ENCODE assay signal across 7 mouse cellular contexts in genomic region chr19:43615571-43616414, GRCm38 (mm10). TPM values are rescaled to one million over a fixed set of nuclear protein-coding genes. Genes with fewer than 3 reads are reported as not detected.
DNase-seq lines count a peak whose midpoint lies in the region; ATAC-seq and TF ChIP-seq lines count a peak whose summit lies in the region.

No protein-coding gene starts in this region.

- TF ChIP-seq POLR2A in CH12.LX (IDR thresholded peaks at IDR 0.05; ENCODE audit: low read depth, low read length) (no peak), ES-Bruce4 (IDR thresholded peaks at IDR 0.05; ENCODE audit: insufficient read depth, low read length) (no peak)

- TF ChIP-seq RAD21 in CH12.LX (IDR thresholded peaks at IDR 0.05; ENCODE audit: low read depth, low read length): no peak

- H3K36me3 ChIP-seq in CH12.LX (replicated peaks in 1 of 2; ENCODE audit: control insufficient read depth in 1 of 2, insufficient read depth in 1 of 2, low read length in 1 of 2): no peaks in the 10 kb centered on the region
- no peaks in the 10 kb centered on the region for H3K36me3 ChIP-seq in ES-Bruce4 (ENCODE audit: control insufficient read depth, insufficient read depth, low read length, poor library complexity, severe bottlenecking)
- H3K36me3 ChIP-seq in heart, embryonic 16.5 days (ENCODE audit: control insufficient read depth, insufficient read depth): no peaks in the 10 kb centered on the region
- H3K36me3 ChIP-seq in liver, postnatal 0 days (replicated peaks; ENCODE audit: insufficient read depth, low read length): no peaks in the 10 kb centered on the region

- H3K4me3 ChIP-seq in CH12.LX (replicated peaks in 1 of 3; ENCODE audit: low read depth in 2 of 3, low read length in 2 of 3, poor library complexity in 1 of 3): no peak overlapping the region
- peak overlapping the region; percentile 37; the same call in 1 of the 2 replicates for H3K4me3 ChIP-seq in ES-Bruce4 (ENCODE audit: low read depth, low read length)
- H3K4me3 ChIP-seq in heart, embryonic 16.5 days (ENCODE audit: low read length): peak overlapping the region; percentile 31
- H3K4me3 ChIP-seq in liver, postnatal 0 days (ENCODE audit: low read depth, low read length): no peak overlapping the region

- H3K4me2 ChIP-seq in CH12.LX (ENCODE audit: insufficient read depth, low read depth, poor library complexity, severe bottlenecking): peak overlapping the region; percentile 52
- H3K4me2 ChIP-seq in heart, embryonic 16.5 days (ENCODE audit: low read depth, low read length): peak overlapping the region; percentile 45
- 0 out of 2 replicates have a peak overlapping the region, but pooled peaks have one; percentile 41 for H3K4me2 ChIP-seq in liver, postnatal 0 days (ENCODE audit: low read depth, low read length)

- in situ Hi-C loops in CH12.LX (cut with MboI; ENCODE audit: low pct_ligation_motif_present, low pct_unique_long_range_greater_than_20kb, low sequenced_read_pairs): no loop called here

- H3K27ac ChIP-seq in CH12.LX (ENCODE audit: insufficient read depth, low read depth) (no peak overlapping the region), ES-Bruce4 (ENCODE audit: insufficient read depth, low read length) (no peak overlapping the region)
- no peak overlapping the region for H3K27ac ChIP-seq in heart, embryonic 16.5 days (ENCODE audit: low read length)
- H3K27ac ChIP-seq in liver, postnatal 0 days (ENCODE audit: low read depth): no peak overlapping the region

- H3K9ac ChIP-seq in CH12.LX (ENCODE audit: insufficient read depth, low read depth): no peak overlapping the region
- H3K9ac ChIP-seq in ES-Bruce4 (ENCODE audit: low read depth, poor library complexity, severe bottlenecking): no peak overlapping the region
- H3K9ac ChIP-seq in heart, embryonic 16.5 days (ENCODE audit: low read length): no peak overlapping the region
- H3K9ac ChIP-seq in liver, postnatal 0 days (replicated peaks): no peak overlapping the region

- H3K79me2 ChIP-seq in CH12.LX (replicated peaks; ENCODE audit: control insufficient read depth, extremely low read depth, insufficient read depth, poor library complexity, severe bottlenecking): no peaks in the 10 kb centered on the region

- dilution Hi-C loops in CH12.LX (cut with MboI; ENCODE audit: extremely low pct_ligation_motif_present, extremely low pct_unique_long_range_greater_than_20kb, low sequenced_read_pairs): no loop called here

- TF ChIP-seq CTCF in CH12.LX (conservative IDR thresholded peaks at IDR 0.05 in 1 of 2, IDR thresholded peaks at IDR 0.05 in 1 of 2; ENCODE audit: low read depth in 2 of 2, low read length in 2 of 2) (no peak), ES-Bruce4 (IDR thresholded peaks at IDR 0.05; ENCODE audit: low read depth, low read length) (no peak)
- no peak for TF ChIP-seq CTCF in liver, postnatal 0 days (IDR thresholded peaks at IDR 0.05; ENCODE audit: low read depth)

- H3K4me1 ChIP-seq in CH12.LX (ENCODE audit: control insufficient read depth in 1 of 2, insufficient read depth in 2 of 2) (peaks cover 0 to 9% of the 10 kb centered on the region in 2 experiments; a peak in 2 of 4 replicates), ES-Bruce4 (ENCODE audit: control insufficient read depth, insufficient read depth, low read length) (no peaks in the 10 kb centered on the region)
- peaks cover 17% of the 10 kb centered on the region for H3K4me1 ChIP-seq in heart, embryonic 16.5 days (ENCODE audit: control insufficient read depth, insufficient read depth, low read length)
- no peaks in the 10 kb centered on the region; the same call in 1 of the 2 replicates for H3K4me1 ChIP-seq in liver, postnatal 0 days (ENCODE audit: insufficient read depth)

- H3K9me3 ChIP-seq in CH12.LX (replicated peaks; ENCODE audit: low read length): peaks cover 15% of the 10 kb centered on the region
- no peaks in the 10 kb centered on the region for H3K9me3 ChIP-seq in ES-Bruce4 (replicated peaks; ENCODE audit: control insufficient read depth, insufficient read depth, low read length, poor library complexity, severe bottlenecking)
- H3K9me3 ChIP-seq in heart, embryonic 16.5 days (replicated peaks; ENCODE audit: control insufficient read depth, low read length): no peaks in the 10 kb centered on the region
- H3K9me3 ChIP-seq in liver, postnatal 0 days (ENCODE audit: low read length): no peaks in the 10 kb centered on the region

- DNase-seq in CH12.LX (ENCODE audit: extremely low read depth): no peak
- peak; percentile 13 for DNase-seq in liver, postnatal 0 days
- DNase-seq in layer of hippocampus, adult 9-11 months: no peak
- no peak for DNase-seq in adrenal gland, adult 8-10 months
- DNase-seq in left cerebral cortex, adult 11 months (ENCODE audit: low spot score): no peak

- H3K27me3 ChIP-seq in CH12.LX (replicated peaks): peaks cover 25% of the 10 kb centered on the region
- H3K27me3 ChIP-seq in ES-Bruce4 (ENCODE audit: control insufficient read depth, insufficient read depth, low read length, poor library complexity, severe bottlenecking): peaks cover 38% of the 10 kb centered on the region
- H3K27me3 ChIP-seq in heart, embryonic 16.5 days (ENCODE audit: control insufficient read depth, insufficient read depth, low read length): peaks cover 83% of the 10 kb centered on the region
- peaks cover 98% of the 10 kb centered on the region for H3K27me3 ChIP-seq in liver, postnatal 0 days (ENCODE audit: insufficient read depth, low read length)

- no peak for TF ChIP-seq EP300 in CH12.LX (IDR thresholded peaks at IDR 0.05; ENCODE audit: low read length)
- no peak for TF ChIP-seq EP300 in ES-Bruce4 (IDR thresholded peaks at IDR 0.05; ENCODE audit: insufficient read depth, low read depth, low read length)
- TF ChIP-seq EP300 in liver, postnatal 0 days (IDR thresholded peaks at IDR 0.05; ENCODE audit: low read depth): no peak

- 2% methylated on average over 33 of the region's 34 CpGs for WGBS in heart, embryonic 16.5 days
- WGBS in liver, postnatal 0 days (ENCODE audit: insufficient replicate concordance): 6% methylated on average over 26 of the region's 34 CpGs

- no peak for ATAC-seq in heart, embryonic 16.5 days (replicated peaks; ENCODE audit: extremely low read depth, insufficient read depth, low FRiP score)
- no peak for ATAC-seq in liver, postnatal 0 days

TF ChIP-seq in CH12.LX, 34 proteins besides CTCF, POLR2A, EP300 and RAD21:
- peak; percentile 73; the same call in 1 of the 2 replicates for TF ChIP-seq UBTF (IDR thresholded peaks at IDR 0.05; ENCODE audit: low read depth, low read length)
- TF ChIP-seq MAFK (IDR thresholded peaks at IDR 0.05; ENCODE audit: insufficient replicate concordance, low read length): no peak
- TF ChIP-seq NRF1 (IDR thresholded peaks at IDR 0.05; ENCODE audit: low read depth, low read length): no peak
- no peak for TF ChIP-seq MAZ (IDR thresholded peaks at IDR 0.05; ENCODE audit: low read depth, low read length)
- no peak for TF ChIP-seq CHD1 (IDR thresholded peaks at IDR 0.05; ENCODE audit: low read depth, low read length)
TF ChIP-seq in CH12.LX: peak in this region for 1.

RNA-seq across cellular contexts. Expression of gene Nkx2-3, which starts 3.7 kb away (rescaled TPM):
- total RNA-seq in CH12.LX (2012; rRNA removed): not detected in 2 replicates
- total RNA-seq in CH12.LX (2014; rRNA removed): not detected in 2 replicates
- 0.15 TPM in 1 of 2 replicates, not detected in the other for polyA plus RNA-seq in CH12.LX (2012; ENCODE audit: insufficient read length, low read depth)
- not detected in 2 replicates for polyA plus RNA-seq in ES-Bruce4 (2011; ENCODE audit: insufficient read depth, insufficient read length, low read depth, missing spikeins)
- polyA plus RNA-seq in heart, embryonic 16.5 days (2015; fragmentation: Nextera tagmentation; extraction: Ambion mirVana): not detected in 2 replicates
- polyA plus RNA-seq in liver, postnatal 0 days (2015; fragmentation: Nextera tagmentation; extraction: Ambion mirVana): 0.05 and 0.13 TPM in 2 replicates
- not detected for total RNA-seq in adrenal gland, adult 8-10 months (2022)

RNA-seq across cellular contexts. Expression of gene Slc25a28, which starts 58.9 kb away (rescaled TPM):
- total RNA-seq in CH12.LX (2012; rRNA removed): 33.0 and 35.2 TPM in 2 replicates
- 37.8 and 41.5 TPM in 2 replicates for total RNA-seq in CH12.LX (2014; rRNA removed)
- 42.8 and 48.1 TPM in 2 replicates for polyA plus RNA-seq in CH12.LX (2012; ENCODE audit: insufficient read length, low read depth)
- 31.2 and 38.0 TPM in 2 replicates for polyA plus RNA-seq in ES-Bruce4 (2011; ENCODE audit: insufficient read depth, insufficient read length, low read depth, missing spikeins)
- 9.5 and 10.9 TPM in 2 replicates for polyA plus RNA-seq in heart, embryonic 16.5 days (2015; fragmentation: Nextera tagmentation; extraction: Ambion mirVana)
- 4.8 and 6.3 TPM in 2 replicates for polyA plus RNA-seq in liver, postnatal 0 days (2015; fragmentation: Nextera tagmentation; extraction: Ambion mirVana)
- 100 to 1,000 TPM in 1 of 4 experiments, 10 to 100 TPM in 3; 78.4 to 112 (median 83.7) TPM for total RNA-seq in adrenal gland, adult 8-10 months (2022)

Comparison
In these comparisons a context has a peak if more than half of its experiments do, and no peak if none do; other contexts are left out.
1. H3K4me3 ChIP-seq: peak in ES-Bruce4 (single experiment) and heart, embryonic 16.5 days (single experiment); none in CH12.LX (0 of 3) and liver, postnatal 0 days (single experiment).
2. Peak in every context shown above with its lines, with median percentiles within 50 percentile points of each other: H3K4me2 ChIP-seq.